Mouse (Mus musculus): ENCODE measurements at regions not wholly inside any gene's neighbourhood (a gene's known extent, or its start where the extent isn't known, plus 50 kb on each side); places are given as distances from the start of the nearest gene placed in this dataset.
A peak's percentile ranks its signal among the peaks of the same experiment; 100 is the strongest.

- DNase-seq (ENCODE audit: low read depth, low spot score), result no peak
These were observed 110.2 kb upstream of the Gm12695 start for GRCm38 (mm10) chr4:96895223-96895622.

- DNase-seq (ENCODE audit: low read depth, low spot score), result no peak
These were observed 96.1 kb upstream of the Gm12695 start for GRCm38 (mm10) chr4:96881077-96881476.

GRCm38 (mm10) chr4:96878016-96878415 is 93.0 kb upstream of the Gm12695 start:
- no peak for DNase-seq (ENCODE audit: low read depth, low spot score)

GRCm38 (mm10) chr4:96874644-96875043 is 89.7 kb upstream of the Gm12695 start:
- DNase-seq (ENCODE audit: low read depth, low spot score), result peak; percentile 4

GRCm38 (mm10) chr4:96845170-96845569 is 60.2 kb upstream of the Gm12695 start:
- no peak for DNase-seq (ENCODE audit: low read depth, low spot score)
